Mouse (Mus musculus) neural tube, embryonic 13.5 days (tissue): ENCODE measurements around the gene Slco1c1. TPM values are rescaled to one million over a fixed set of nuclear protein-coding genes. Genes with fewer than 3 reads are reported as not detected.

Source experiments
- ATAC-seq: fragments of 200-750 bp; cut with Nextera tagmentation; 2 replicates; pipeline ENCODE4 v1.8.0; 2017; ENCODE audit warnings: low read depth, mild to moderate bottlenecking, moderate TSS enrichment, moderate library complexity
- H3K27ac ChIP-seq: fragments of 300-500 bp; sonication (generic); replicated peaks from 2 replicates; pipeline ENCODE4 v1.5.1; 2015; ENCODE audit warnings: moderate library complexity, mild to moderate bottlenecking, inconsistent platforms
- H3K27me3 ChIP-seq: fragments of 300-500 bp; sonication (generic); 2 replicates; pipeline ENCODE4 v1.6.1; 2015; ENCODE audit warnings: mild to moderate bottlenecking, inconsistent platforms
- H3K36me3 ChIP-seq: fragments of 300-500 bp; sonication (generic); 2 replicates; pipeline ENCODE4 v1.6.1; 2015; ENCODE audit warnings: mild to moderate bottlenecking, inconsistent platforms
- H3K4me1 ChIP-seq: fragments of 300-500 bp; sonication (generic); replicated peaks from 2 replicates; pipeline ENCODE4 v1.6.1; 2015; ENCODE audit warnings: inconsistent platforms
- H3K4me2 ChIP-seq: fragments of 300-500 bp; sonication (generic); 2 replicates; pipeline ENCODE4 v1.6.1; 2015; ENCODE audit warnings: inconsistent platforms, mild to moderate bottlenecking, moderate library complexity
- H3K4me3 ChIP-seq: fragments of 300-500 bp; sonication (generic); 2 replicates; pipeline ENCODE4 v1.5.1; 2015; ENCODE audit warnings: mild to moderate bottlenecking, inconsistent platforms
- H3K9ac ChIP-seq: fragments of 300-500 bp; sonication (generic); 2 replicates; pipeline ENCODE4 v1.6.1; 2015; ENCODE audit warnings: moderate library complexity, mild to moderate bottlenecking, inconsistent platforms
- H3K9me3 ChIP-seq: fragments of 300-500 bp; sonication (generic); 2 replicates; pipeline ENCODE4 v1.6.1; 2016; ENCODE audit warnings: inconsistent platforms
- WGBS: fragments of 180-500 bp; shearing (Covaris S2); methylation state at CpG from one replicate; pipeline ENCODE4 v1.1.7; 2015; 5-methylcytosine and 5-hydroxymethylcytosine counted together
- polyA plus RNA-seq: library from polyadenylated mRNA; unstranded; fragments of >200 nt; fragmentation: Nextera tagmentation; extraction: Ambion mirVana; gene quantifications from 2 replicates; pipeline ENCODE4 v1.2.1, GENCODE M21; 2015

Slco1c1 gene
- 7.1 and 7.5 TPM in 2 replicates for polyA plus RNA-seq

DNA sequence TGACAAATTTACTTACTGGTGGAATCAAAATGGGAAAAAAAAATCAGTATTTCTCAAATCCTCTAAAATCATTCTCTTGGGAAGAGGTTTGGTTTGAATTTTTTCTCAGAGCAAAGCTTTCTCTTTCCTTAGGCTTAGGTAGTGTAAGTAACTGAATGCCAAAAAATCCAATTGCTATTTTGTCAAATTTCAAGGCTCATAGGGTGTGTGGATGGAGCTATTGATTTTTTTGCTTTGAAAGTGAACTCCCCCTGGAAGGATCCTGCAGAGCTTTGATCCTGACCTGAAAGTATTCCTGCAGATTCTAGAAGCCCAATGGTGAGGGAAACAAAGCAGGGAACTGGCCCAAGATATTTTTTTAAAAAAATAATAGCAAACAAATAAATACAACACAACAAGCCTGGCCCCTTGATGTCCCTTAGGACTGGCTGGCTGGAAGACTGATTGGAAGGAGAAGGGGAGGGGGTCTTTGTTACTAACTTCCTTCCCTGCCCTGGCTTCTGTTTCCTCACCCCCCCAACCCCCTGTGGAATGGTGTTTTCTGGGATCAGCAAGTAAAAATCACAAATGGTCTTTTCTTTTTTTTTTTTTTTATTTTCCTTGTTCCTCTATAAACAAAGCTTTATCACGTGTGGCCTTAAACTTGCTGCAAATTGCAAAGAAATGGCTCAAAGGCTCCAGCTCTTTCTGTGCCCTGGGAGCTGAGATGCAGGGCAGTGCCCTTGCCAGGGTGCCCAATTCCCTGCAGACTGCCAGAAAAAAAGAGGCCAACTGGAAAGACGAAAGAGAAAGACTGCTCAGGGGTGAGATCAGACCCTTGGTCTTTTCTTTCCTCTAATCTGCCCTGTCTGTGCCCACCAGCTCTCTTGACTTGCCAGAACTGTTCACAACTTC is at the start of gene Slco1c1:
TSS of gene Slco1c1 (plus strand) at position 622 of the 894 bp plus-strand sequence.
- no peak within 1 kb of the TSS for H3K9ac ChIP-seq
- ATAC-seq: no peak
- H3K27ac ChIP-seq: no peak within 1 kb of the TSS
- no peaks in the 10 kb centered on the region for H3K36me3 ChIP-seq
- H3K4me3 ChIP-seq: no peak within 1 kb of the TSS
- no peaks in the 10 kb centered on the region for H3K4me1 ChIP-seq
- no peaks in the 10 kb centered on the region for H3K27me3 ChIP-seq
- no peak within 1 kb of the TSS for H3K4me2 ChIP-seq
- WGBS: 51% methylated on average over 2 of the region's 2 CpGs
- H3K9me3 ChIP-seq: no peaks in the 10 kb centered on the region

DNA sequence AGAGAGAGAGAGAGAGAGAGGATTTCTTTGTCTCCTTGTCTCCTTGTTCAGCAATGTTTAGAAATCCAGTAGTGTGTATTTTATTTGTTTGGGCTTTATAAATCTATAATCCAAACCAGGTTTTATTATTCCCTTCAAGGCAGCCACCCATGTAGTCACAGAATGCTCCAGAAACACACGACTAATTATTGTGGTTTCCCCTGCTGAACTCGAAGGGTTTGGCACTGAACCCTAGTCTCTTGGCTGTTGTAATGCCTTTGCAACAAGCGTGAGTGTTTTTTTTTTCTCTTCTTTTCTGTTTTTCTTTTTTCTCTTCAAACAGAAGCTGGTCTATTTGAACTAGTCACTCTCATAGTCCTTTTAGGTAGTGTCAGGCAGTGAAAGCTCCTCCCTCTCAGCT is 49.5 kb upstream of the Slco1c1 start:
- ATAC-seq: no peak
- no peaks in the 10 kb centered on the region for H3K4me1 ChIP-seq
- no peaks in the 10 kb centered on the region for H3K27me3 ChIP-seq
- H3K27ac ChIP-seq: no peak overlapping the region
- no peak overlapping the region for H3K9ac ChIP-seq
- no peaks in the 10 kb centered on the region for H3K36me3 ChIP-seq
- H3K4me2 ChIP-seq: no peak overlapping the region
- H3K4me3 ChIP-seq: no peak overlapping the region
- H3K9me3 ChIP-seq: no peaks in the 10 kb centered on the region
- 51% methylated on average over 3 of the region's 3 CpGs for WGBS

- Histone ChIP-seq H3K4me3 (no peak overlapping the region), H3K9ac (no peak overlapping the region), H3K4me2 (no peak overlapping the region), H3K4me1 (peaks cover 9% of the 10 kb centered on the region; the same call in 1 of the 2 replicates), H3K9me3 (no peaks in the 10 kb centered on the region), H3K27ac (no peak overlapping the region), H3K36me3 (no peaks in the 10 kb centered on the region), H3K27me3 (no peaks in the 10 kb centered on the region)
- peak; percentile 84 for ATAC-seq
- 51% methylated on average over 10 of the region's 10 CpGs for WGBS
Measured at GRCm38 (mm10) chr6:141485302-141486021, 38.7 kb upstream of the Slco1c1 start.

DNA sequence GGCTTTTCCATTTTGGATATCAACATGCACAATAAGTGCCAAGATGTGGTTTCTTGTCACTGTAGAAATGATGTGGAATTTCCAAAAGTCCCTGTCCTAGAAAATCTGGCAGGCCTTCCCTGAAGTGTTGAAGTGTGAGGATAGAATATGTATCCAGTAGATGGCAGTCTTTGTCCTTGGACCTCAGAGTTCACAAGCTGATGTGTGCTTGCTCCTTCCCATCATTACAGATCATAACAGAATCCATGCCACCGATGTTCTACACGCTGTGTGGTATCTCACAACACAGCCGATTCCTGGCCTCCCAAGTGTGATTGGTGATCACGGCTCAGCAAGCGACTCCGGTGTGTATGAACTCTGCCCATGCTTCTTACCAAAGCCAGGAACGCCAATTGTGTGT is 36.9 kb upstream of the Slco1c1 start:
- ATAC-seq: 0 out of 2 replicates have a peak, but pooled peaks have one; percentile 37
- no peaks in the 10 kb centered on the region for H3K36me3 ChIP-seq
- no peak overlapping the region for H3K27ac ChIP-seq
- H3K4me2 ChIP-seq: no peak overlapping the region
- H3K9ac ChIP-seq: no peak overlapping the region
- no peaks in the 10 kb centered on the region for H3K9me3 ChIP-seq
- no peak overlapping the region for H3K4me3 ChIP-seq
- WGBS: 74% methylated on average over 7 of the region's 7 CpGs
- 0 out of 2 replicates have a peak, but pooled peaks cover 7% of the 10 kb centered on the region for H3K27me3 ChIP-seq
- peaks cover 9% of the 10 kb centered on the region; the same call in 1 of the 2 replicates for H3K4me1 ChIP-seq

DNA sequence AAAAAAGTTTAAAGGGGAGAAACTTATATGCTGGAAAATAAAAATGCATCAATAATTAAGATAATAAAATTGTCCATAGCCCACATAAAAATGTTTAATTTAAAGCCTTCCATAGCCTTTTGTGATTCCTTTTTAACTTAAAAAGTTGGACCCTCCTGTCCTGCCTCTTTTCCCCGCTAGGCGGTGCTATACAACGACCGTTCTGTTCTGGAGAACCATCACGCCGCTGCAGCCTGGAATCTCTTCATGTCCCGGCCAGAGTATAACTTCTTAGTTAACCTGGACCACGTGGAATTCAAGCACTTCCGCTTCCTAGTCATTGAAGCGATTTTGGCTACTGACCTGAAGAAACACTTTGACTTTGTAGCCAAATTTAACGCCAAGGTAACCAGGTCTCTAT is 35.5 kb upstream of the Slco1c1 start:
- ATAC-seq: no peak
- no peak overlapping the region for H3K4me3 ChIP-seq
- peaks cover 11% of the 10 kb centered on the region; the same call in 1 of the 2 replicates for H3K27me3 ChIP-seq
- H3K4me1 ChIP-seq: peaks cover 9% of the 10 kb centered on the region; the same call in 1 of the 2 replicates
- H3K36me3 ChIP-seq: no peaks in the 10 kb centered on the region
- WGBS: 16% methylated on average over 11 of the region's 11 CpGs
- no peak overlapping the region for H3K4me2 ChIP-seq
- no peak overlapping the region for H3K27ac ChIP-seq
- no peaks in the 10 kb centered on the region for H3K9me3 ChIP-seq
- H3K9ac ChIP-seq: no peak overlapping the region

DNA sequence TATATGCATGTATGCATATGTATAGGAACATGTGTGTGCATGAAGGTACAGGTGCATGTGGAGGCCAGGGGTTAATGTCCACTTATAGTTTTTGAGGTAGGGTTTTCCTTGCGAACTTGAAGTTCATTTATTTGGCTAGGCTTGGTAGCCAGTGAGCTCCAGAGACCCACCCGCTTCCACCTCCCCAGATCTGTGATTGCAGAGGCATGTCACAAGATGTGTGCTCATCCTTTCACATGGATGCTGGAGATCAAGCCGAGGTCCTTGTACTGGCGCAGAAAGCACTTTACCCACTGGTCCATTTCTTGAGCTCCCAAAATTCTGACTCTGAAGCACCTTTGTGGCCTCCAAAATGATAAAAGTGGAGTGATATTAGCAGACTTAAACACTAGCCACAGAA is 29.3 kb upstream of the Slco1c1 start:
- ATAC-seq: no peak
- no peak overlapping the region for H3K4me3 ChIP-seq
- WGBS: 88% methylated on average over 4 of the region's 4 CpGs
- no peak overlapping the region for H3K9ac ChIP-seq
- peaks cover 15% of the 10 kb centered on the region for H3K4me1 ChIP-seq
- H3K9me3 ChIP-seq: no peaks in the 10 kb centered on the region
- no peak overlapping the region for H3K4me2 ChIP-seq
- no peaks in the 10 kb centered on the region for H3K36me3 ChIP-seq
- no peak overlapping the region for H3K27ac ChIP-seq
- peaks cover 23% of the 10 kb centered on the region for H3K27me3 ChIP-seq

GRCm38 (mm10) chr6:141495634-141496418 is 28.3 kb upstream of the Slco1c1 start:
- Histone ChIP-seq H3K4me3 (no peak overlapping the region), H3K27me3 (peaks cover 23% of the 10 kb centered on the region), H3K27ac (no peak overlapping the region), H3K4me1 (peaks cover 15% of the 10 kb centered on the region), H3K9me3 (no peaks in the 10 kb centered on the region), H3K36me3 (no peaks in the 10 kb centered on the region), H3K4me2 (no peak overlapping the region), H3K9ac (no peak overlapping the region)
- ATAC-seq: peak; percentile 88
- 10% methylated on average over 13 of the region's 13 CpGs for WGBS

- Histone ChIP-seq H3K4me3 (no peak overlapping the region), H3K4me2 (no peak overlapping the region), H3K4me1 (peaks cover 15% of the 10 kb centered on the region), H3K27ac (no peak overlapping the region), H3K27me3 (peaks cover 5% of the 10 kb centered on the region), H3K9ac (no peak overlapping the region), H3K9me3 (no peaks in the 10 kb centered on the region), H3K36me3 (no peaks in the 10 kb centered on the region)
- ATAC-seq: no peak
Measured at GRCm38 (mm10) chr6:141499511-141499910, 24.7 kb upstream of the Slco1c1 start.

- Histone ChIP-seq H3K4me3 (no peak overlapping the region), H3K4me1 (0 out of 2 replicates have a peak, but pooled peaks cover 3% of the 10 kb centered on the region), H3K9me3 (no peaks in the 10 kb centered on the region), H3K27me3 (no peaks in the 10 kb centered on the region), H3K36me3 (no peaks in the 10 kb centered on the region), H3K4me2 (no peak overlapping the region), H3K27ac (no peak overlapping the region), H3K9ac (no peak overlapping the region)
- WGBS: 87% methylated on average over 3 of the region's 3 CpGs
- no peak for ATAC-seq
Measured at GRCm38 (mm10) chr6:141501171-141501570, 23.0 kb upstream of the Slco1c1 start.

GRCm38 (mm10) chr6:141522541-141522940 is 1.6 kb upstream of the Slco1c1 start:
- Histone ChIP-seq H3K9ac (no peak overlapping the region), H3K27me3 (no peaks in the 10 kb centered on the region), H3K9me3 (no peaks in the 10 kb centered on the region), H3K4me2 (no peak overlapping the region), H3K27ac (no peak overlapping the region), H3K36me3 (no peaks in the 10 kb centered on the region), H3K4me3 (no peak overlapping the region), H3K4me1 (no peaks in the 10 kb centered on the region)
- WGBS: 86% methylated on average over 2 of the region's 2 CpGs
- no peak for ATAC-seq

DNA sequence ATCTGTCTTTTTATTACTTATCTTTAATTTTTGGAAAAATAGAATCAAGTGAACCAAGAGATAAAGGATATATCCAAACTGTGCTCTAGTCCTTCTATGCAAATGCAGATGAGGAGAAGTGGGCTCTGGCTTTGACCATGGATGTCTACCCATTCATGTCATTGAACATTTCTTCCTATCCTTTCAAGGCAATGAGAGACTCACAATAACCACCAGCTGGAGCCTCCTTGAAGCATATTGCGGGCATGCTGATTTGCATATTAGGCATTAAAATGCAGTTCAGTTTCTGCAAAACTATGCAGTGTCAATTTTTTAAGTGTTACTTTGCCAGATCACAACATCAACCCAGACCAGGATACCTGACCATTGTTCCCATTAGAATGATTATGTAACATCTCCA is 1.6 kb downstream of the Slco1c1 start:
- no peak overlapping the region for H3K27ac ChIP-seq

DNA sequence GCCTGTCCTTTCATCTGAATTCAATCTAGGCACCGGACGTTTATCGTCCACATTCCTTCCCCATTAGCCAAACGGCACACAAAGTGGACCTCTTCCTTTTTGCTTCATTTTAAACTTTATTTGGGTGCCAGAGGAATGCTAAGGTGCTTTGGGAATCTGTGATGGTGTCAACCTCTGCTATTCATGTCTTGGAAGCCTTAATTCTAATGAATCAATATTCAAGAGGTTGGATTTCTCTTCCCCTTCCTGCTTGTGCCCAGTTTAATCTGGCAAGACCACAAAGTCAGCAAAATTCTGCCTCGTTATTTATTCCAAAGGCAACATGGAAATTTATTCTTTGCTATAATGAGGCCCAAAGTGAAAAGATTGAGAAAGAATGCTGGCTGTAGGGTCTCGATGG is 6.7 kb downstream of the Slco1c1 start:
- Histone ChIP-seq H3K27me3 (no peaks in the 10 kb centered on the region), H3K9me3 (no peaks in the 10 kb centered on the region), H3K4me2 (no peak overlapping the region), H3K9ac (no peak overlapping the region), H3K4me1 (no peaks in the 10 kb centered on the region), H3K27ac (no peak overlapping the region), H3K4me3 (no peak overlapping the region), H3K36me3 (no peaks in the 10 kb centered on the region)
- no peak for ATAC-seq
- 88% methylated on average over 6 of the region's 6 CpGs for WGBS

More for the DNA sequence above, 1.6 kb downstream of the Slco1c1 start:
- ATAC-seq: no peak
- no peak overlapping the region for H3K9ac ChIP-seq
- no peaks in the 10 kb centered on the region for H3K9me3 ChIP-seq
- no peak overlapping the region for H3K4me2 ChIP-seq
- no peaks in the 10 kb centered on the region for H3K27me3 ChIP-seq
- H3K4me3 ChIP-seq: no peak overlapping the region
- no peaks in the 10 kb centered on the region for H3K36me3 ChIP-seq
- 78% methylated on average over 1 of the region's 1 CpGs for WGBS
- H3K4me1 ChIP-seq: no peaks in the 10 kb centered on the region
